Mouse (Mus musculus): Measurements from ENCODE around the gene Nol10.
"Not testable (repeated sequence)": the region's sequence is repeated elsewhere in the genome, so short reads cannot be mapped to it uniquely, and the experiment has no call there.

The Nol10 gene

GRCm38 (mm10) chr12:17459223-17459622, 111.0 kb downstream of the Nol10 start:
- not testable (repeated sequence) for DNase-seq (ENCODE audit: low read depth, low spot score)

GRCm38 (mm10) chr12:17463706-17464105, 115.4 kb downstream of the Nol10 start:
- DNase-seq (ENCODE audit: low read depth, low spot score): no peak

- not testable (repeated sequence) for DNase-seq (ENCODE audit: low read depth, low spot score)
Measured at GRCm38 (mm10) chr12:17464550-17464949, 116.3 kb downstream of the Nol10 start.

- DNase-seq (ENCODE audit: low read depth, low spot score): no peak
Measured at GRCm38 (mm10) chr12:17466791-17467190, 118.5 kb downstream of the Nol10 start.

- DNase-seq (ENCODE audit: low read depth, low spot score): no peak
Measured at GRCm38 (mm10) chr12:17468359-17468758, 120.1 kb downstream of the Nol10 start.

- DNase-seq (ENCODE audit: low read depth, low spot score): no peak
Measured at GRCm38 (mm10) chr12:17469869-17470268, 121.6 kb downstream of the Nol10 start.

- DNase-seq (ENCODE audit: low read depth, low spot score): not testable (repeated sequence)
Measured at GRCm38 (mm10) chr12:17470528-17470927, 122.3 kb downstream of the Nol10 start.

- no peak for DNase-seq (ENCODE audit: low read depth, low spot score)
Measured at GRCm38 (mm10) chr12:17471405-17471804, 123.1 kb downstream of the Nol10 start.

- DNase-seq (ENCODE audit: low read depth, low spot score): no peak
Measured at GRCm38 (mm10) chr12:17473128-17473527, 124.9 kb downstream of the Nol10 start.

GRCm38 (mm10) chr12:17473862-17474261, 125.6 kb downstream of the Nol10 start:
- no peak for DNase-seq (ENCODE audit: low read depth, low spot score)

GRCm38 (mm10) chr12:17474681-17475080, 126.4 kb downstream of the Nol10 start:
- no peak for DNase-seq (ENCODE audit: low read depth, low spot score)

GRCm38 (mm10) chr12:17475146-17475545, 126.9 kb downstream of the Nol10 start:
- DNase-seq (ENCODE audit: low read depth, low spot score): no peak

GRCm38 (mm10) chr12:17478196-17478595, 129.9 kb downstream of the Nol10 start:
- no peak for DNase-seq (ENCODE audit: low read depth, low spot score)

- DNase-seq (ENCODE audit: low read depth, low spot score): no peak
Measured at GRCm38 (mm10) chr12:17478856-17479255, 130.6 kb downstream of the Nol10 start.

Measured in retina, postnatal 7 days (tissue).